In the genomic region with DNA sequence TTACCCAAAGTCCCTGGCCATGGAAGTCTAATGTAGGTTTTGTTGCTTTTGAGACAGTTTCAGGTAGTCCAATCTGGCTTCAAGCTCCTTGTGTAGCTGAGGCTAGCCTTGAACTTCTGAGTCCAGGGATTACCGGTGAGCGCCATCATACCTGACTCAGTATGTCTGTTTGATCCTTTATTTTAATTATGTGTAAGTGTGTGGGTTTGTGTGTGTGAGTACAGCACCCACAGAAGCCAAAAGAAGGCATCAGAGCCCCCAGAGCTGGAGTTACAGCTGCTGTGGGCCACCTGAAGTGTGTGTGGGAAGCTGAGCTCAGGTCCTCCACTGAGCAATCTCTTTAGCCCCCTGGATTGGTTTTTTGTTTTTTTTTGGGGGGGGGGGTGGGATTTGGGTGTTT, we compare ENCODE assay signal across 39 mouse cellular contexts. TPM values are rescaled to one million over a fixed set of nuclear protein-coding genes. Genes with fewer than 3 reads are reported as not detected.
"Had no signal": no experiment of that assay in that cellular context is flagged by ENCODE, and none has a peak within 500 bp of the region (broad histone marks: within the 10 kb centered on the region; RNA-seq: fewer than 3 reads in every experiment).

No protein-coding gene starts in this region.

- H3K9me3 ChIP-seq: limb, embryonic 15.5 days; liver, embryonic 12.5 days; liver, embryonic 13.5 days; liver, embryonic 15.5 days; lung, embryonic 15.5 days; midbrain, embryonic 10.5 days; midbrain, embryonic 12.5 days; midbrain, embryonic 13.5 days; midbrain, embryonic 15.5 days; neural tube, embryonic 12.5 days; neural tube, embryonic 13.5 days had no signal

- H3K27me3 ChIP-seq: limb, embryonic 15.5 days; midbrain, embryonic 13.5 days; midbrain, embryonic 15.5 days had no signal

- H3K4me1 ChIP-seq: limb, embryonic 12.5 days; limb, embryonic 13.5 days; limb, embryonic 15.5 days; lung, embryonic 15.5 days; midbrain, embryonic 10.5 days; midbrain, embryonic 12.5 days; midbrain, embryonic 13.5 days; midbrain, embryonic 15.5 days; neural tube, embryonic 12.5 days; neural tube, embryonic 13.5 days had no signal

- H3K4me2 ChIP-seq: limb, embryonic 13.5 days; limb, embryonic 15.5 days; liver, embryonic 12.5 days; liver, embryonic 15.5 days; lung, embryonic 14.5 days; lung, embryonic 15.5 days; midbrain, embryonic 11.5 days; midbrain, embryonic 12.5 days; midbrain, embryonic 13.5 days; midbrain, embryonic 15.5 days; neural tube, embryonic 12.5 days; neural tube, embryonic 13.5 days had no signal

- DNase-seq: left cerebral cortex, postnatal 4 days; liver; liver, embryonic 13.5 days; liver, postnatal 0 days; lung, adult 18-20 months; lung, adult 2 months; lung, embryonic 14.5 days; lung, postnatal 10 days; lung, postnatal 14 days; lung, postnatal 36 days; lung, postnatal 4 days; midbrain, embryonic 14.5 days had no signal

- H3K27ac ChIP-seq: limb, embryonic 12.5 days; limb, embryonic 13.5 days; limb, embryonic 15.5 days; liver, embryonic 12.5 days; liver, embryonic 13.5 days; liver, embryonic 14.5 days; liver, embryonic 15.5 days; lung, embryonic 15.5 days; midbrain, embryonic 10.5 days; midbrain, embryonic 12.5 days; midbrain, embryonic 13.5 days; midbrain, embryonic 15.5 days; neural tube, embryonic 12.5 days; neural tube, embryonic 13.5 days had no signal

- H3K9ac ChIP-seq: limb, embryonic 12.5 days; limb, embryonic 13.5 days; limb, embryonic 15.5 days; liver, embryonic 12.5 days; liver, embryonic 13.5 days; liver, embryonic 14.5 days; liver, embryonic 15.5 days; liver, postnatal 0 days; lung, embryonic 14.5 days; lung, embryonic 15.5 days; midbrain, embryonic 12.5 days; midbrain, embryonic 13.5 days; midbrain, embryonic 15.5 days; neural tube, embryonic 12.5 days; neural tube, embryonic 13.5 days had no signal

- ATAC-seq: liver, embryonic 12.5 days; liver, postnatal 0 days; lung, postnatal 0 days; midbrain, embryonic 13.5 days; midbrain, embryonic 15.5 days; midbrain, embryonic 16.5 days had no signal

- H3K4me3 ChIP-seq: limb, embryonic 12.5 days; limb, embryonic 13.5 days; limb, embryonic 15.5 days; liver, embryonic 12.5 days; liver, embryonic 13.5 days; liver, embryonic 15.5 days; lung, embryonic 15.5 days; megakaryocyte, embryonic 14.5 days; midbrain, embryonic 10.5 days; midbrain, embryonic 12.5 days; midbrain, embryonic 13.5 days; midbrain, embryonic 15.5 days; myocyte; neural tube, embryonic 12.5 days; neural tube, embryonic 13.5 days had no signal

- H3K36me3 ChIP-seq: limb, embryonic 12.5 days; limb, embryonic 13.5 days; limb, embryonic 15.5 days; liver, embryonic 12.5 days; liver, embryonic 13.5 days; liver, embryonic 15.5 days; lung, embryonic 15.5 days; midbrain, embryonic 10.5 days; midbrain, embryonic 12.5 days; midbrain, embryonic 13.5 days; midbrain, embryonic 15.5 days; neural tube, embryonic 12.5 days; neural tube, embryonic 13.5 days had no signal

RNA-seq across cellular contexts. Expression of gene Fcgr1, which starts 5.8 kb away (rescaled TPM):
- total RNA-seq: megakaryocyte-erythroid progenitor cell, adult 5-6 weeks had no signal

RNA-seq across cellular contexts. Expression of gene Hist2h2bb, which starts 30.0 kb away (rescaled TPM):
- polyA plus RNA-seq: liver, adult 2 months had no signal

RNA-seq across cellular contexts. Expression of gene Hist2h3c1, which starts 53.1 kb away (rescaled TPM):
- total RNA-seq: left cerebral cortex, adult 8-10 months; left cerebral cortex, postnatal 10 days; left cerebral cortex, postnatal 14 days; left cerebral cortex, postnatal 25 days; left cerebral cortex, postnatal 36 days; liver, adult 2 months; midbrain, postnatal 0 days; monocyte, adult 5-6 weeks had no signal
- polyA plus RNA-seq: limb, embryonic 12.5 days; liver, adult 2 months; lung, adult 2 months; lung, postnatal 0 days; midbrain, embryonic 14.5 days; midbrain, embryonic 15.5 days; midbrain, embryonic 16.5 days; myocyte had no signal
